Mouse (Mus musculus): ENCODE measurements at regions not wholly inside any gene's neighbourhood (a gene's known extent, or its start where the extent isn't known, plus 50 kb on each side); places are given as distances from the start of the nearest gene placed in this dataset.
"Not testable (repeated sequence)": the region's sequence is repeated elsewhere in the genome, so short reads cannot be mapped to it uniquely, and the experiment has no call there.

DNA sequence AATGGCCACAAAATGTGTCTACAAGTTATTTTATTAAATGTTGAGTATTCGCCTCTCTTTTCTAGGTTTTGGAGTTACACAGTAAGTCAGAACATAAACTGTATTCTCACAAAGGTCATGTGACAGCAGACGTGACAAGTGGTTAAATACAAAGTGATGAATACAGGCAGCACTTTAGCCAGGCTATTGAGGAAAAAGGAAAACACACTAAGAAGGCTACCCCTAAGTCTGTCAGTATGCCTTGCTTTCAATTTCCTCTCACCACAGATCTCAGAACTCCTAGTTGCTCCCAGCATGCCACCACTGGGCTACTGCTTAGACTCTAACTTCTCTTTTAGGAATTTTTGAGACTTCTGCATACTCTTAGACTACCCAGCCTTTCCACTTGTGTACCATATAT lies 297.9 kb upstream of the Pex5l start:
- peak; percentile 48 for ATAC-seq (ENCODE audit: low TSS enrichment)

DNA sequence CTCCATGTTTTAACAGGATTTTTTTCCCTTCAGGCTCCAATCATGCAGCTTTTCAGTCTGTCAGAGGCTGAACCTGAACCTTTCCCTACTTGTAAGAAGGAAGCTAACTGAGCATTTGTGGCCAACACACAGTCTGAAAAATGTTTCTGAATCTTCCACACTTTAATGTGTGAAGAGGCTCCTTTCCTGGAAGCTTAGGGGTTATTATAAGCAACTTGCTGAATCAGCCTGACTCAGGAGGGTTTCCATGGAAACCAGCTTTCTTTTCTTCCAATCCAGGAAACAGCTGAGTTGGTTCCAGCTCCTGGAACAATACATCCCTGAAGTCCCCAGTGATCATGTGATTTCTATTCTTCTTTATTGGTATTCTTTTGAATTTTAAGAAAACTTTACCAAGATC lies 297.5 kb upstream of the Pex5l start:
- peak; percentile 98 for ATAC-seq (ENCODE audit: low TSS enrichment)

DNA sequence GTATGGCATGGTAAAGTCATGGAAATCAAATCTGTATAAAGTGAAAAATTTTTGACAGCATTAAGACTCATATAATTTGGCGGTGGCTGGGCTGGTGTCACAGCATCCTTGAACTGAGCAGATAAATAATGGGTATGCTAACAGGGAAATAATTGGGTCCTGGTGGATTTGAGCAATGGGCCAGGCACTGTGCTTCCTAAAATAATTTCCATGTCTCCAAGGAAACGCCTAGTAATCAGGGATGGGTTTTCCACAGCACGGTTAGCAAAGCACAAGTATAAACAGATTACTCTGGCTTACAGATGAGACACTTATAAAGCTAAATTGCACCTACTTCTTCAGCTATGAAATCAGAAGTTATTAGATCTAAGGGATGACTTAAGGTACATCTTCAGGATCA lies 273.9 kb upstream of the Pex5l start:
- ATAC-seq (ENCODE audit: low TSS enrichment): peak; percentile 62; the same call in 1 of the 2 replicates

DNA sequence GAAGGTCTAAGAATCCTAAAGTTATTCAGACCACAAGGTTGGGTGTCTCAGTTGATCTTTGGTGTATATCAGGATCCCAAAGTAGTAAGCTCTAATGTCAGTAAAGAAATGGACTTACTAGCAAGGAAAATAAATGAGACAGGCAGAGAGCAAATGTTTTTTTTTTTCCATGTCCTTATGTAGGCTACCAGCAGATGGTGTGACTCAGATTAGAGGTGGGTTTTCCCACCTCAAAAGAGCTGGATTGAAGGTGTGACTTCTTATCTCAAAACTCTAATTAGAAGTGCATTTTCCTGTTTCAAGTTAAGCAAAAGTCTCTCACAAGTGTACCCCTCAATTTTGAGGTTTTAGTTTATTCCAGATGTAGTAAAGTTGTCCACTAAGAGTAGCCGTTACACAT lies 273.3 kb upstream of the Pex5l start:
- peak; percentile 76 for ATAC-seq (ENCODE audit: low TSS enrichment)

DNA sequence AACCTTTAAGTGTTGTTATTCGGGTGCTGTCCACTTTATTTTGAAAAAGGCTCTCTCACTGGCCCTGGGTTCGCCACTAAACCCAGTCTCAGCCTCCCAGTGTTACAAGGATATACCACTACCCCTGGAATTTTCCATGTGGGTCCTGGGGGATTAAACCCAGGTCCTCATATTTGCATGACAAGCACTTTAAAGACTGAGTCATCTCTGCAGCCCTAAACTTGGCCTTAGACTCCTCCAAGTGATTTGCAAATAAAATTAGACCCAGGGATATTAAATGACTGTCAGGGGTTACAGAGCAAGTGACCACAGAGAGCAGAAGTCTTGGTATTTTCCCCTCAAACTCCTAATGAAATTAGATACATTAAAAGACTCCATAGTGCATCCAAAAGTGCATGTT lies 258.9 kb upstream of the Pex5l start:
- ATAC-seq (ENCODE audit: low TSS enrichment): no peak

DNA sequence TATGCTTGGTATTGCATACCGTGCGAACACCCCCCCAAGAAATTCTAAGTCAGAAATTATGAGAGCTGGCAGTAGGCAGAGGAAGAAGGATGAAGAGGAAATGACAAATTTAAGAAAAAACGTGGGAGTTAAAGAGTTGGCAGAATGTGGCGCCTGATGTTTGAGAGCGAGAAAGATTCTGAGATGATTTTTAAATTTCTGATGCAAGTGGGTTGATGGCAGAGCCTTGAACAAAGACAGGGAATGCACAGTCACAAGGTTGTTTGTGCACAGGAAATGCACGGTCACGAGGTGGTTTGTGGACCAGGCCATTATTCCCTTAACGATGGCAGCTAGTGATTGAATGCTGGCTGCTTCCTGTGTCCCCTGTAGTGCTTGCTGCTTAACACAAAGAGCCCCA lies 256.3 kb upstream of the Pex5l start:
- peak; percentile 77 for ATAC-seq (ENCODE audit: low TSS enrichment)

DNA sequence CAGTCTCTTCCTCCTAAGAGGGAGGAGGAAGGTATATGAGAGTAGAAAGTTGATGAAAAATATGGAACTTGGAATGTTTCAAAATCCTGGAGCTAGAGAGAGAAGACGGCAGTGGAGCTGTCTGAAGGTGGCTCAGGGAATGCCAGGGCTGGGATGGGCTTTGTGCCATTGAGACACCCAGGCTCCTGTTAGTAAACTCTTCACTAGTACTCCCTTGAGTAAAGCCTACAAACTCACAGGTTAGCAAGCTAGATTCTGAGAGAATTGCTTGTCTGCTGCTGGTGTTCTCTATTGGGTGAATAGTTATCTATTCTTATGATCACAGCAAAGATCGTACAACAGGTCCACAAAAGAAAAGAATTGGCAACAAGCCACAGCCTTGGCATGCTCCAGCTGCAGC lies 255.3 kb upstream of the Pex5l start:
- no peak for ATAC-seq (ENCODE audit: low TSS enrichment)

DNA sequence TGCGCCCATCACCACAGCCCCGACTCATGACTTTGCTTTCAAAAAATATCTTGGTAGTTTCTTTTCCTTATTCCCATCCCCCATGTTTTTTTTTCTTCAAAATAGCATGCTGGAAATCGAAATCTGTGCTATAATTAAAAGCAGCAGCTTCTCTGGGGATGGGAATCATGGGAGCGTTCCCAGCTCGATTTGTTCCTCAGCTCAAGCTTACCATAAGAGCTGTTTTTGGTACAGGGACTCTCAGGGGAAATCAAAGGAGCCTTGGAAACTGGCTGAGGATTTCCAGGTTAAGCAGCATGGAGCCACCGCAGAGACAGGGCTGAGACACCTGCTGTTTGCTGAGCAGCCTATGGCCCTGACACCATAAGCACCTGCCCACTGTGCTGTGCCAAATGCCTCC lies 254.2 kb upstream of the Pex5l start:
- ATAC-seq (ENCODE audit: low TSS enrichment): peak; percentile 47

DNA sequence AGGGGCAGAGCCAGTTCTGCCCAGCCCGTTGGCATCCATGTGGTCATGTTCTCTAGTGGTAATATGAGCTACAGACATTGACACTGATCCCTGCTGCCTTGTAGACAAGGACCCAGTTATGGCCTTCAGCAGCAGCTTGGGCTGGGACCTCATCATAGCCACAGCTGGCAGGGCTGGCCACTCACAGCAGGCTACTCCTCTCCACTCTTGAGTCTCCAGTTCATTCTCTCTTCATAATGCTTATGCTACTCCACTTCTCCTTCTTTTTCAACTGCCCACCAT lies 249.4 kb upstream of the Pex5l start:
- no peak for ATAC-seq (ENCODE audit: low TSS enrichment)

DNA sequence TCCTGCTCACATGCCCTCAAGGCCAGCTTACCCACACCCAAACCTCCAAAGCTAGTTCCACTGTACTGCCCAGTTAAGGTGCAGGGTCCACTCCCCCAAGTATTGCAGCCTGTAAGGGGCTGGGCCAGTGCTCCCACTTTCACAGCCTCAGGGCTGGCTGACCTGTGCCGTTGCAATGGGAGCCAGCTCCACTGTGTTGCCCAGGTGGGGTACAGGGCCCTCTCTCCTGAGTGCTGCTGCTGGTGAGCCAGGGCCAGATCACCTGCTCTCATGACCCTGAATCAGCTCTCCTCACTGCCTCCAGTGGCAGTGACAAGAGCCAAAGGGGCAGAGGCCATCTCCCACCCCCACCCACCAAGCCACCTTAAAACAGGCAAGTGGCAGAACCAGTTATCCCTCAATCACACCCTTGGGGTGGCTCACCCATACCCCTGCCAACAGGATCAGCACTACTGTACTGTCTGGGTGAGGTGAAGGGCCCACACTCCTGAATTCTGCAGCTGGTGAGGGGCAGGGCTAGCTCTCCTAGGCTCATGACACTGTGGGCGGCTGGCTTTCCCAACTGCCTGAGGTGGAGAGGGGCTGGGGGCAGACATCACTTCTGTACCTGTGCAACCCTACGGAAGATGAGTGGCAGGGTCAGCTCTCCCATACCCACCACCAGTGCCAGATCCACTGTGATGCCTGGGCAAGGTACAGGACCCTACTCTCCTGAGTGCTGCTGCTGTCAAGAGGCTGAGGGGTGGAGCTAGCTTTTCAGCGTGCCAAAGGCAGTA lies 248.9 kb upstream of the Pex5l start:
- no peak for ATAC-seq (ENCODE audit: low TSS enrichment)

DNA sequence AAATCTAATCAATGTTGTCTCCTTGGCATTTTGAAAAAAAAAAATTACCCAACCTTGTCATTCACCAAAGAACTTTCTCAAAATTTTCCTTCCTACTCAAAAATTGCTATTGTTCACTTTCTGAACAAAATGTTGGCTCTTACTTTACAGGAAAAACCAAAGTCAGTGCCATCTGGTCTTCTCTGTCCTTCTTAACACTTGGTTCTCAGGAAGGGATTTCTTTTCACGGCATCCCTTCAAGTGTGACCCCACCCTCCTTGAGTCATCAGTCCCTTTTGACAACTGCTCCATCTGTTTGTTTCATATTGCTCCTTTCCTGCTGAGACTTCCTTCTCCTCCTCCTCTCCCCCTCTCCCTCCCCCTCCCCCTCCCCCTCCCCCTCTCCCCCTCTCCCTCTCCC lies 245.1 kb upstream of the Pex5l start:
- ATAC-seq (ENCODE audit: low TSS enrichment): peak; percentile 71; the same call in 1 of the 2 replicates

DNA sequence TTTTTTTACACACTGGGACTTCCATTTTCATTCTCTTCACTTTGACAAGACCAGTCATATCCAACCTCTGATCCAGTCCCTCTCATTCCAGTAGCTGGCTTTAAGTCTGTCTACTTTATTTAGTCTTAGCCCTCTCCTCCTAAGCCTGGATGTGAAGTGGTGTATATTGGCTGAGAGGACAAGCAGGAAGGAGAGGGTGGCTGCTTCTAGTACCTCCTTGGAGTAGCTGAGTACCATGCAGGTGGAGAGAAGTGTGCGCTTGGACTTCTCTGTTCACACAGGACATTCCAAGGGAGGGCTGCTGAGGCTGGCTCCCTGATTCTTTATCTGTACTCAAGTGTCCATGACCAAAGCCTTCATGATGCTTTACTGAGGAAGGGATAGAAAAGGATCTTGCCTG lies 240.6 kb upstream of the Pex5l start:
- no peak for ATAC-seq (ENCODE audit: low TSS enrichment)

DNA sequence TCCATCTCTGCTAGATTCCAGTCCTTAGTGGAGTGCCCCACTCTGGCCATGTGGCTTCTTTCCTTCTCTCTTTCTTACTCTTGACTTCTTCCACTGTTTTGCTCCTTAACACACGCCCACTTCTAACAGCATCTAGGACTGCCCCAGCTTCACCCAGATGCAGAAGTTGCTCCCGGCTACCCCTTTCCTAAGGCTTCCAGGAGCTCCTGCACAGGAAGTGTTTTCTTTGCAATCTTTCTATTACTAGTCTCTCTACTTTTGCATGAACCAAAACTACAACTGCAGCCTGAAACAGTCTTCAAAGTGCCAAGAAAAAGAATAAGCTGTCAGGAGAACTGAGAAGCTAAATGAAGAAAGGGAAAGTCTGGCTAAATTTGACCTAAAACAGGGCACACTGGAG lies 236.6 kb upstream of the Pex5l start:
- peak; percentile 53 for ATAC-seq (ENCODE audit: low TSS enrichment)

DNA sequence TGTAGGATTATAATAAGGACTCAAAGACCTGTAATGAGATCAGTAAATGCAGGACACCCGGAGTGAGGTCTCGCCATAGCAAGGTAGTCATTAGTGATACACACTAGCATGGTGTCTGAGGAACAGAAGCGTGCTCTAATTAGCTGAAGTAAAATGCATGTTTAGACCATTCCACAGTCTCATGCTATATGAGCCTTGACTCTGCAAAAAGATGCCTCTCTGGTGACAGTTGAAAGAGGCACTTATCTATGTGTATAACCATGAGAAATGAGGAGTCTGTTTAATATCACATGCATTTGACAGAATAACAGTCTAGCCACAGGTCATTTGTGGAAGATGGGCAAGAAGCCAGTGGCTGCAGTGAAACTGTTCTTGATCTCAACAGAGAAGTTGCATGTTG lies 232.1 kb upstream of the Pex5l start:
- no peak for ATAC-seq (ENCODE audit: low TSS enrichment)

DNA sequence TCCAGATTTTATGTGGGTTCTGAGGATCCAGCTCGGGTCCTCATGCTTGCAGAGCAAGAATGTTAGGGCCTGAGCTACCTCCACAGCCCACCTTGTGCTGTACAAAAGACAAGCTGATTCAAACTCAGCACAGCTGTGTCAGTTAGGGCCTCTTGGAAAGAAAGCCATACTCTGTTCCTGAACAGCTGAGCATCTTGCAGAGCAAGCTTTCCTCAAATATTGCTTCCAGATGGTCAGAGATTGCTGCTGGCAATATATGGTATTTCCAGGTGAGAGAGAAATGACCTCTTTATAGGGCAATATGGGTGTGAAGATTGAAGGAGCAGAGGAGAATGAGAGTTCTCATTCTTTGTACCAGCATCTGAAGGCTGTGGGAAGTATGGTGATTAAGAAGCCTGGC lies 229.8 kb upstream of the Pex5l start:
- no peak for ATAC-seq (ENCODE audit: low TSS enrichment)

DNA sequence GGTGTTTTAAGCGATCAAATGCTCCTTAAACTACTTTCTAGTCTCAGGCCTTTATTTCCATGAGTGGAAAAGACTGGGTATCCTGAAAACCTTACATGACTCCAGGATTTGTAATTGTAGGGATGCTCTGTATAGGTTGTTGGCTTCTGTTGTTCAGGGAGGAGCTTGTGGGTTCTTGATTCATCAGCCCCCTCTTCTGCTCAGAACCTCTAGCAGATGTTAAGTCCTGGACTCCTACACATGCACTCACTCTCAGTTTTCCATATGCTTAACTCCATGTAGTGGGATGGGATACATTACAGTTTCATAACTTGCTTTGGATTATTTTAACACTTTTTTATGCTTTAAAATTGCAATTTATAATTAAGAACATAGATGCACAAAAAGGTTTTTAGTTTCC lies 220.5 kb upstream of the Pex5l start:
- peak; percentile 87 for ATAC-seq (ENCODE audit: low TSS enrichment)

DNA sequence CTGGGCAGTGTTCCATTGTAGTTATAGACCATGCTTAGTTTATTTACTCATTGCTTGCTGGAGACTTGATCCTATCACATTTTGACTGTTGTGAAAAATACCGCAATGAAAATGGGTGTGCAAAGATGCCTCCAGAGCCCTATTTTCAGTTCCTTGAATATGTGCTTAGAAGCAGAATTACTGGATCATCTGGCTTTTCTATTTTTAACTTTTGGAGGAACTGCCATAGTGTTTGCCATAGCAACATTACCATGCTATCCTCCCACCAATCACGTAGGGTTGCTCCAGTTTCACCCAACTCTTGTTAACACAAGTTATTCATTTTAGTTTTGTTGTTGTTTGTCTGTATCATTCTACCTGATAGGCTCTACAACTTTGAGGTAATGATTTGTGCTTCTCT lies 217.0 kb upstream of the Pex5l start:
- peak; percentile 71 for ATAC-seq (ENCODE audit: low TSS enrichment)

DNA sequence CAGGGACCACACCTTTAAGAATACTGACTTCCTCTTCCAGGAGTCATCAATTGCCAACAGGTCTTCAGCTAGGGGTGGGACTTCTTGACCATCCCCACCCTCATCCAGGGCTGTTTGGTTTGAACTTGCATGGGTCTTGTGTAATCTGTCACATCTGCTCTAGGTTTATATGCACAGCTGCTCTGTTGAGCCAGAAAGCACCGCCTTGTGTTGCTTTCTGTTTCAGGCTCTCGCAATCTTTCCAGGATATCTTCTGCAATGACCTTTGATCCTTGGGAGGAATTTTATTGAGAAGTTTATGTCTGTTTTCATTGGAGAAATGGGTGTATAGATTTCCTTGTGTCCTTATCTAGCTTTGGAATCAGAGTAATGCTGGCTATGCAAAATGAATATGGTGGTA lies 210.8 kb upstream of the Pex5l start:
- ATAC-seq (ENCODE audit: low TSS enrichment): no peak

DNA sequence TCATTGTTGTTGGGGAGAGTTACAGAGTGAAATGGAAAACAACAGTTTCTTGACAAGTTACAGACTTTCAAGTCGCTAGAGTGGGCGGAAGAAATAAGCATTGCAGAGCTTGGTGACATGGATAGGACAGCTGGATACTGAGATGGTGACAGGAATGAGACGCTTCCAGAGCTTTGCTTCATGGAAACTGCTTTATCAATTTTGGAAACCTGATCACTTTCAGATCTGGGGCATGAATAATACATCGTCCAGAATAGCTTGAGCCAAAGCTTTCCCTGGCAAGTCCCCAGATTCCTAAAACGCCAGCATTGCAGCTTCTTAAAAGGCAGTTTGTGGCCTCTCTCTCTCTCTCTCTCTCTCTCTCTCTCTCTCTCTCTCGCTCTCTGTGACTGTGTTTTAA lies 207.9 kb upstream of the Pex5l start:
- peak; percentile 77 for ATAC-seq (ENCODE audit: low TSS enrichment)

DNA sequence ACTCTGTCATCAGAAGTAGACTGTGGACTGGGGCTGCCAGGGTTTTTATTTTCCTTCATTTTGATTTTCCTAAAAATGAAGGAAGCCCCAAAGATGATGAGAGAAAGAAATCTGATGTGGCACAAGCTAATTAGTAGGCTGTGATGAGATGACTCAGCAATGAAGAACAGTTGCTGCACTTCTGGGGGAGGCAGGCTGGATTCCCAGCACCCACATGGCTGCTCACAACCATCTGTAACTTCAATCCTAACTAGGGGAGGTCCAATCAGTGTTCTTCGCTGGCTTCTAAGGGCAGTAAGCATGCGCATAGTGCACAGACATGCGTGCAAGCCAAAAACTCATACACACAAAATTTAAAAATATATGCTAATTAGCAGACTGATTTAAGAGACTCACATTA lies 191.0 kb upstream of the Pex5l start:
- ATAC-seq (ENCODE audit: low TSS enrichment): peak; percentile 93

DNA sequence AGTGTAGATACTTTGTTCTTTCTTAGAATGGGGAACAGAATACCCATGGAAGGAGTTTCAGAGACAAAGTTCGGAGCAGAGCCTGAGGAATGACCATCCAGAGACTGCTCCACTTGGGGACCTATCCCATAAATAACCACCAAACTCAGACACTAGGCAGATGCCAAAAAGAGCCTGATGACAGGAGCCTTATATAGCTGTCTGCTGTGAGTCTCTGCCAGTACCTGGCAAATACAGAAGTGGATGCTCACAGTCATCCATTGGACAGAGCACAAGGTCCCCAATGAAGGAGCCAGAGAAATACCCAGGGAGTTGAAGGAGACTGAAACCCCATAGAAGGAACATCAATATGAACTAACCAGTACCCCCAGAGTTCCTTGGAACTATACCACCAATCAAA lies 174.6 kb upstream of the Pex5l start:
- ATAC-seq (ENCODE audit: low TSS enrichment): not testable (repeated sequence)

DNA sequence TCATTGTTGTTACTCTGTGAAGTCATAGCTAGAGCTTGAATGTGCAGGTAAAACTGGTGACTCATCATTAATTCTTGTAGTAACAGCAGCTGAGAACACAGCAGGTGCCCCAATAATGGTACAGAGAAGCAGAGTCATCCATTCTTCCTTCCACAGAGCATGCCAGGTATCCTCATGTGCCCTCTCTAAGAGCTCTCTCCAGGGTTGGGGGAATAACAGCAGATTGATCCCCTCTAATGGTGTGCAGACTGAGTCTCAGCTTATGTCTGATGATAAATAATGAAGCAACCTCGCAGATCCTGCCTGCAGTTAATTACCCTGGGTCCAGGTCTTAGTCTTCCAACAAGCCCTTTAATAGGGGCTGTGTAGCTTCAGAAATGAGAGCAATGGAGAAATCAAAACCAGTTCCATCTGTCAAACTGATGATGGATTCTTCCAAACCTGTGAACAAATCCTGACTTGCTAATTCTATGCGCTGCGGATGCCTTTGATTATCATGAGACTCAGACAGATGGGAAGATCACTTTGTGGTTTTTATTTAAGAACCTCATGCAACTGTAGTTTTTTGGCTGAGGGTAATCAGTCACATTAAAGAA lies 169.3 kb upstream of the Pex5l start:
- peak; percentile 45 for ATAC-seq (ENCODE audit: low TSS enrichment)

DNA sequence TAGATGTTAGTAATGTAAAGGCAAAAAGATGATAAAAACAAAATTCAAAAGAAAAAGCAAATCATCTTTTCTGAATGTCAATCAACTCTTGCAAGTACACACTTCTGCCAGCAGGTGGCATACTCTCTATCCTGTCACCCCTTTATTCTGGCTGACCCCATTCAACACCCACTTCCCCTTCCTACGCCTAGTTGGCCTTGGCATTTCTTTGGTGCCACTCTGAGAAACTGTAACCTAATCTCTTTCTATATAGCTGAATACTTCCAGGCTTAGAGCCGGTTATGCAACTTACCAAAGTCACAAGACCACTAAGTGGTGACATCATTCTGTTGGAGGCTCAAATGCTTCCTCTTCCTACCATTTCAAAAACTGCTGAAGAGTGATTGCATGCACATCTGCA lies 165.2 kb upstream of the Pex5l start:
- peak; percentile 38 for ATAC-seq (ENCODE audit: low TSS enrichment)

DNA sequence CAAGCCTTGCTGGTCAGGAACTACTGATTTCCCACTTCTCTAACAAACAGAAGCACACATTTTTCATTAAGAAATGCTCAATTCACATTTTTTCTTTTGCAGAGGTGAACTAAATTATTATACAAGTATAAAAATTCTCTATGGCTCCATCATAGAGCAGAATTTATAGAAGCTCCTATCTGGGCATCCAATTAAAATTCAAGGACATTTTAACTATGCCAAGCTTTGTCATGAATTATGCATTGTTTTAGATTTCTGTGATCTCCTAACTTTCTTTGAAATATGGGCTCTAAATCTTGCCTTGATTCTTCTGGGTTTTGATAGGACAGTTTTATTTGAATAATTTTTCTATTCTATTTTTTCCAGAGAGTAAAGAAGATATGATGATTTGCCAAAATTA lies 163.1 kb upstream of the Pex5l start:
- peak; percentile 79 for ATAC-seq (ENCODE audit: low TSS enrichment)
